Comparison of ENCODE assay signal across 21 mouse cellular contexts in the genomic region with DNA sequence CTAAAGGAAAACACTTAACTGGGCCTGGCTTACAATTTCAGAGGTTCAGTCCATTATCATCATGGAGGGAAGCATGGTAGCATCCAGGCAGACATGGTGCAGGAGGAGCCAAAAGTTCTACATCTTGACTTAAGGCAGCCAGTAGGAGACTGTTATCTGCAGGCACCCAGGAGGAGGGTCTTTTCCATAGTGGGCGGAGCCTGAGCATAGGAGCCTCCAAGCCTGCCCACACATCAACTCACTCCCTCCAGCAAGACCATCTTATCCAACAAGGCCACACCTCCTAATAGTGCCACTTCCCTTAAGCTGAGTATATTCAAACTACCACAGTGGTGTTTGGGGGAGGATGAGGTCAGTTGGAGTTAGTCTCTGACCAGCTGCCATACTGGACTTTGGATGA. TPM values are rescaled to one million over a fixed set of nuclear protein-coding genes. Genes with fewer than 3 reads are reported as not detected.
DNase-seq lines count a peak whose midpoint lies in the region; ATAC-seq lines count a peak whose summit lies in the region.
"Had no signal": no experiment of that assay in that cellular context is flagged by ENCODE, and none has a peak within 500 bp of the region (broad histone marks: within the 10 kb centered on the region; RNA-seq: fewer than 3 reads in every experiment).

No protein-coding gene starts in this region.

- 73% methylated on average over 1 of the region's 1 CpGs for WGBS in liver, embryonic 12.5 days (ENCODE audit: insufficient replicate concordance)

- H3K4me1 ChIP-seq in liver, embryonic 12.5 days = peaks cover 17% of the 10 kb centered on the region

- no peaks in the 10 kb centered on the region for H3K27me3 ChIP-seq in liver, embryonic 12.5 days (replicated peaks)
- H3K27me3 ChIP-seq: embryonic facial prominence, embryonic 13.5 days; forebrain, embryonic 12.5 days; heart, embryonic 13.5 days; hindbrain, embryonic 12.5 days had no signal

- H3K9me3 ChIP-seq in liver, embryonic 12.5 days (replicated peaks) = peaks cover 5% of the 10 kb centered on the region; the same call in 1 of the 2 replicates
- H3K9me3 ChIP-seq: embryonic facial prominence, embryonic 13.5 days; forebrain, embryonic 12.5 days; hindbrain, embryonic 12.5 days had no signal

- peak; percentile 24 for DNase-seq in liver
- DNase-seq in ES-CJ7 (ENCODE audit: low read depth, low spot score) = peak; percentile 96
- DNase-seq in R1 (ENCODE audit: low read depth, low spot score) = peak; percentile 96
- no peak for DNase-seq in spleen, postnatal 14 days (ENCODE audit: low spot score in 2 of 2)
- no peak for DNase-seq in layer of hippocampus, postnatal 10 days (ENCODE audit: low spot score in 2 of 2)
- DNase-seq: adrenal gland, adult 2 months; adrenal gland, postnatal 25 days; cerebellum, adult 8-10 months; cerebellum, postnatal 14 days; gastrocnemius, postnatal 14 days; heart, postnatal 36 days had no signal

- H3K27ac ChIP-seq in liver, embryonic 12.5 days = no peak overlapping the region
- H3K27ac ChIP-seq: embryonic facial prominence, embryonic 13.5 days; forebrain, embryonic 12.5 days; heart, embryonic 13.5 days; hindbrain, embryonic 12.5 days had no signal

- H3K36me3 ChIP-seq in liver, embryonic 12.5 days = no peaks in the 10 kb centered on the region
- H3K36me3 ChIP-seq: embryonic facial prominence, embryonic 13.5 days; forebrain, embryonic 12.5 days; heart, embryonic 13.5 days; hindbrain, embryonic 12.5 days had no signal

- H3K4me3 ChIP-seq in liver, embryonic 12.5 days = no peak overlapping the region
- H3K4me3 ChIP-seq: embryonic facial prominence, embryonic 13.5 days; forebrain, embryonic 12.5 days; heart, embryonic 13.5 days; hindbrain, embryonic 12.5 days had no signal

- H3K9ac ChIP-seq in liver, embryonic 12.5 days = no peak overlapping the region
- H3K9ac ChIP-seq: embryonic facial prominence, embryonic 13.5 days; forebrain, embryonic 12.5 days; heart, embryonic 13.5 days; hindbrain, embryonic 12.5 days had no signal

- no peak for ATAC-seq in liver, embryonic 12.5 days
- 0 out of 2 replicates have a peak, but pooled peaks have one; percentile 8 for ATAC-seq in megakaryocyte progenitor cell, adult 5-6 weeks (replicated peaks; ENCODE audit: poor library complexity)
- ATAC-seq: forebrain, embryonic 16.5 days; hindbrain, embryonic 16.5 days; inflammation-experienced regulatory T-cells, adult 6 months; intestine, postnatal 0 days had no signal

- H3K4me2 ChIP-seq in liver, embryonic 12.5 days = no peak overlapping the region
- H3K4me2 ChIP-seq: embryonic facial prominence, embryonic 13.5 days; forebrain, embryonic 12.5 days; heart, embryonic 13.5 days; hindbrain, embryonic 12.5 days had no signal

RNA-seq across cellular contexts. Expression of a gene that starts 4.8 kb away (rescaled TPM):
- polyA plus RNA-seq in liver, embryonic 12.5 days (2016; fragmentation: Nextera tagmentation; extraction: Ambion mirVana) = 12.2 and 12.6 TPM in 2 replicates
- total RNA-seq in megakaryocyte progenitor cell, adult 5-6 weeks (2015) = 22.6 and 33.1 TPM in 2 replicates
- total RNA-seq in megakaryocyte progenitor cell, adult 5-6 weeks (2017) = 22.9 and 25.8 TPM in 2 replicates
- total RNA-seq in layer of hippocampus, postnatal 10 days (2021) = 10 to 100 TPM; 14.6 to 14.8 TPM

RNA-seq across cellular contexts. Expression of a gene that starts 17.9 kb away (rescaled TPM):
- polyA plus RNA-seq in liver, embryonic 12.5 days (2016; fragmentation: Nextera tagmentation; extraction: Ambion mirVana) = 1.9 and 2.3 TPM in 2 replicates
- total RNA-seq in megakaryocyte progenitor cell, adult 5-6 weeks (2015) = 4.2 and 4.8 TPM in 2 replicates
- total RNA-seq in megakaryocyte progenitor cell, adult 5-6 weeks (2017) = 1.7 and 3.1 TPM in 2 replicates
- 100 to 1,000 TPM; 315 to 338 TPM for total RNA-seq in layer of hippocampus, postnatal 10 days (2021)

Comparison
In these comparisons a context has a peak if more than half of its experiments do, and no peak if none do; other contexts are left out.
1. DNase-seq: peak in liver (single experiment), ES-CJ7 (single experiment) and R1 (single experiment); none in spleen, postnatal 14 days (0 of 2) and layer of hippocampus, postnatal 10 days (0 of 2).
2. RNA of a gene that starts 17.9 kb away (total RNA-seq): 315 to 338 TPM in layer of hippocampus, postnatal 10 days; 1.7 to 4.8 TPM in megakaryocyte progenitor cell, adult 5-6 weeks; every median in the first group is over 10 times any median in the second.